Mouse (Mus musculus) inflammation-experienced regulatory T-cells, adult 6 months (primary cell): ENCODE results near the gene Btc. TPM values are rescaled to one million over a fixed set of nuclear protein-coding genes. Genes with fewer than 3 reads are reported as not detected.

ENCODE experiments used
- ATAC-seq: one replicate; pipeline ENCODE4 v1.8.0; 2017
- polyA plus RNA-seq, 3 experiments: library from polyadenylated mRNA; unstranded; fragments of 100-300 nt; shearing (Covaris generic); gene quantifications; one replicate each; pipeline ENCODE4 v1.2.1; 2017

Gene Btc
- polyA plus RNA-seq, result under 1 TPM; 0.16 to 0.36 (median 0.20) TPM

DNA sequence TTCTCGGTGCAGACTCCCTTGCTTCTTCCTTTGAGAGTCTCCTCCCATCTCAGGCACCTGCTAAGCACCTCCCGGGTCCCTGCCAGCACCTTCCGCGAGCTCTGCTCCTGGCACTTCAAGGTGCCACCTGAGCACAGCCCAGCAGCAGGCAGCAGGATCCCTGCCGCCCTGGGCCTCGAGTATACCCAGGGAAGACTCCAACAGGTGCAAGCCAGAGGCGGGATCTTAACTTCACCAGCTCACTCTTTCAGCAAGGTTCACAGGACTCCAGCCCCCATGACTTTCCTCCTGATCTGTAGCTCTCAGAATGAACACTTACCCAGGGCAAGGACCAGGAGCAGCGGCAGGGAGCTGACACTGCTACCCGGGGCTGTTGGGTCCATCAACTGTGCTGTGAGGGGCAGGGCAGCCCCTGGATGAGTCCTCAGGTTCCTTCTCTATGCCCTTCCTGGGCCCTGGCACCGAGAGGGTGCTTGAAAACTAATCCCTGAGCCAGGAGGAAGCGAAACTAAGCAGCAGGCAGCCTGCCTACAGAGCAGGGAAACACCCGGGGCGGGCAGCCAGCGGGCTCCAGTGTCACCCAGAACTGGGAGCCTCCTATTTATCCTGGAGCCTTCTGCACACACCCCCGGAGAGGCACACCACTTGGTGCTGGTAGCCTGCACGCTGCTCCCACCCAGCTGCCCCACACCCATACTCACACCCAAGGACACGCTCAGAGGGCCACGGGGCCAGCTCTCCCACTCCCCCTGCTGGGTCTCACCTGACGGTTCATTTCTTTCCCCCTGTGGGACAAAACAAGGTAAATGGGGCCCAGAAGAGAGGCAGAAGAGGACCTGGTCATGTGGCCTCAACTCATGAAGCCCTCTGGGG is at the start of gene Btc:
Gene Btc (minus strand): TSS at position 656 of the 873 bp plus-strand sequence.
- peak; percentile 70 for ATAC-seq

DNA sequence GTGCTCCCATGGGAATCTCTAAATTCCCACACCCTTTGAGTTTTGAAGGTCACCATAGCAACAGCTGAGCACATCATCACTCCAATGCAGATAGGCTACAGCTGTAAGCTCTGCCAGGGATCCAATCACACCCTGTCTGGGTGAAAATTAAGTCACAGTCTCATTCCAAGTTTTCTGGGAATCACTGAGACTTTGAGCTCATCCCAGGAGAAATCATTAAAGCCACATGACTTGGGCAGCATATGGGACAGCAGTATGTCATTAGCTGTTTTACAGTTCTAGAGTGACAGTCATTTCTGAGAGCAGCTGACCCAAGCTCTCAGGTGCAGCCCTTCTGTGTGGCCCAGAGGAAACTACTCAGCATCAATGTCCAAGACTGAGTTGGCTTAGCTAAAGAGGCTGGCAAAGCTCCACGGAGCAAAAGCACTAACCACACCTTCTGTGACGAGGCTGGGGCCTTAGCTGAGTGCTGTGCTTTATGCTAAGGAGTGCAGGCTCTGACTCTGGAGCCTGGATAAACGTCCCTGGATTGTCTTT is 42.3 kb upstream of the Btc start:
- no peak for ATAC-seq

DNA sequence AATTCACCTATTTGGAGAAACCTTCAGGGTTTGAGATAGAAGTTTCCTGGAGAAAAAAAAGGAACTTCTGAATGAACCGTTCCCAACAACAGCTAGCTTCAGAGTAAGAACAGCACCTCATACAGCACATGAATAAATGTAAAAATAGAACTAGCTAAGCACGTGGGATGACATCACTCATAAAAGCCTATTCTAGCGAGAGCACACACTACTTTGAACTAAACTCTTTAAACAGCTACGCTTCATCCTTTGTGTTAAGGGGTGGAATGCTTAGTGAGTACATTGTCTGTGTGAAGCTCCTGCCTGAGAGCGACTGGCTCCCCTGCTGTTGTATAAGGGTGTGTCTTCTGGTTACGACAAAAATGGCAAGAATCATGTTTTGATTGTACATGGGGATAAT is 33.8 kb upstream of the Btc start:
- ATAC-seq, result no peak

DNA sequence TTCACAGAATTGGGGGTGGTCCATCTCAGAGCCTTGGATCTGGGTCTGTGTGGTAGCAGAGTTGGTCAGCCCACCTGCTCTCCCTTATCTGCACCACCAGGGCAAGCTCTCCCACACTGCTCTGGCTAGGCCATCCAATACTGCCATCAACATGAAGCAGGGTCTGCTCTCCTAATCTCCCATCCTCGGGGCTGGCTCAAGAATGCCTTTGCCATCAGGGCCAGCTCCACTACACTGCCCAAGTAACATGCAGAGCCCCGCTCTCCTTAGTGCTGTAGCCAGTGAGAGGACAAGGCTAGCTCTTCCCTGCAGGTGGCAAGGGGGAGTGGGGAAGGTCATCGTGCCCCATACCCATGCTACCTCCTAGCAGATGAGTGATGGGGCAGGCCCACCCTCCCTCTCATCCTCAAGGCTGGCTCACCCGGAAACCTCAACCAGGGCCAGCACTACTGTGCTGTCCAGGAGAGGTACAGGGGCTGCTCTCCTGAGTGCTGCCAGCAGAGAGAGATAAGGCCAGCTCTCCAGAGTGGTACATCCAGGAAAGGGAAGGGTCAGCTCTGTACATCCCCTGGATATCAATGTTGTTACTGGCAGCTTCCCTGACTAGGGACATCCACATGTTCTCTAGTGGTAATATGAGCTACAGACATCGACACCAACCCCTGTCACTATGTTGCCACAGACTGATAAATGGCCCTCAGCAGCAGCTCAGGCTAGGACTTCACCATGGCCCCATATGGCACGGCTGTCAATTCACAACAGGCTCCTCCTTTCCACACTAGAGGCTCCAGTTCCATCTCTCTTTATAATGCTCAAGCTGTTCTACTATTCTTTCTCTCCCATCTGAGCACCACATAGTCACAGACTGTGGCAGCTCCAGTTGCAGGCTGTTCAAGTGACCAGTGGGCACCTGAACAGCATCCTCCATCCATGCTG is 32.2 kb upstream of the Btc start:
- no peak for ATAC-seq

DNA sequence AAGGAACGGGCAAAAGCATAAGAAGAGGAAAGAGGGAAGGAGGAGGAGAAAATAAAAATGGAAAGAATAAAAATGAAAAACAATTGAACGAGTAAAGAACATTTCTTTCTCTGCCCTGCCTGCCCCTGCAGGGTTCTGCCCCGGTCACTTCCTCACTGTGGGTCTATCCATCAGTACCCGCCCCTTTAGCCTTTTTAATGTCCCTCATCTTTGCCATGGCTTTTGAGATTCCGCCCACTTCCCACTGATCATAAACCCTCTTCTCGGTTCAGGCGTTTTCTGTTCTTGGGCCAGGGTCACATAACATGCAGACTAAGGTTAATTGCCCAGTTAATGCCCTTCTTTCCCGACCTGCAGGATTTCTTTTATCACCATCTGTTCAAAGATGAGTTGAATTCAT is 25.8 kb upstream of the Btc start:
- no peak for ATAC-seq

DNA sequence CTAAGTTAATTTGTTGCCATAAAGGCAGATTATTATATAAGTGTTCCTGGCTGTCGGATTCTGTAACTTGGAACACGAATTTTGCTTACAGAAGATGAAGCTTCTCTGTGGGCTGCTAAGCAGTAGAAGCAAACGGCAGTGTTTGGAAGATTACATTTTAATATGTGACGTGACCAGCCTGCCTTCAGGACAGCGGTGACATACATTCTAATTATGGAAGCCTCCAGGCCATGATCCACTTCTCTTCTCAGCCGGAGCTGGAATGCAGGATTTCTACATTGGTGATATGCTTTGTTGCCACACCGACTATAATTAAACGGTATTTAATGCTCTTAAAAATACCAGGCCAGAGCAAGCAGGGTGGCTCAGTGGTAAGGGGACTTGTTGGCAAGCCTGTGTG is 11.0 kb upstream of the Btc start:
- ATAC-seq, result no peak

DNA sequence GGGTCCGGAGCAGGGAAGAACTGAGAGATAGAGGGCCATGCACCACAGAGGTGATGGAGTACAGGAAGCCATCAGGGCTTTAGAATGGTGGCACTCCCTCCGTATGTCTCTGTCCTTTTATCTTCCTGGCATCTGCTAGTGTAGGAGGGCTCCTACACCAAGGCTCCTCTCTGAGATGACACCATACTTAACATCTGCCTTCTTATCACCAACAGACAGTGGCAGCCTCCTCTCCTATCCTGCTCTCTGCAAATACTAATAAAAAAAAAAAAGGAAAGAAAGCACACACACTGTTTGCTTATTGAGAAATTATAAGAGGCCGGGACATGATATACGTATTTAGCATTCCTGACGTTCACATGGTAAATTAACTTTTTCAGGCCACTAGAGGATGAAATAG is 1.5 kb upstream of the Btc start:
- ATAC-seq, result no peak

DNA sequence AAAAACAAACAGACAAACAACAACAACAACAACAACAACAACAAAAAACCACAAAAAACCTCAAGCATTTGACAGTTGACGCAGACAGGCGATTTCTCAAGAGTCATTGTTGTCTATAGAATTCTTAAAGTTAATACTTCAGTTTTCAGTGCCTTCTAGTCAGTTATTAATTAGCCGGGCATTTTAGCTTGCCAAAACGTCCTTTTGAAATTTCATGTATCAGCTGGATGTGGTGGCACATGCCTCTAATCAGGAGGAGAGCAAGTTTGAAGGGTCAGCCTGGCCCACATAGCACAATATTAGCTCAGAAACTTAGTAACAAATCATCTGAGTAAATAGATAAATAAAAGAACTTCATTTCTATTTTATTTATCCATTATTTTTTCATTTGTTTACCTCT is 487 bp upstream of the Btc start:
- ATAC-seq, result no peak

DNA sequence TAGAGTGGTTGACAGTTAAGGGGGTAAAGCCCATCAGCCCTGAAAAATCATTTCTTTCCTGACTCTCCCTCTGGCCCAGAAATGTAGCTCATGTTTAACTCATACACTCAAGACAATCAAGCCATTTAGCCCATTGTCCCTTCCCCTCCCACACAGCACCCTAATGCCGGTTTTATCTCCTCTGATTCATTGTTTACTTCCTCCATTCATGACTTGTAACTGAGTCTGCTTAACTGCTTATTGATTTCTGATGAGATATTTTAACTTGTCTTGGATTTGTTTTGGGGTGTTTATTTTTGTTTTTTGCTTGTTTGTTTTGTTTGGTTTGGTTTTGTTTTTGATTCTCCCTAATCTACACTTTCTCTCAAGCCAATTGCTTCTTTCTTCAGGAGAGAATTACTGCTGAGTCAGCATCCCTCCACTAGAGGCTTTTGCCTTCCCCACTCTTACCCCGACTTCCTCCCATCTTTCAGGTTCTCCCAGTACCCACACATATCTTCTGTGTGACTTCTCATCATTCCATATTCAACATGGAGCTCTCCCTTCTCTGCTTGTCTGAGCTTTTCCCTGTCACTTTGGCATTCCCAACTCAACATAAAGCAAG is 2.2 kb downstream of the Btc start:
- ATAC-seq, result no peak

DNA sequence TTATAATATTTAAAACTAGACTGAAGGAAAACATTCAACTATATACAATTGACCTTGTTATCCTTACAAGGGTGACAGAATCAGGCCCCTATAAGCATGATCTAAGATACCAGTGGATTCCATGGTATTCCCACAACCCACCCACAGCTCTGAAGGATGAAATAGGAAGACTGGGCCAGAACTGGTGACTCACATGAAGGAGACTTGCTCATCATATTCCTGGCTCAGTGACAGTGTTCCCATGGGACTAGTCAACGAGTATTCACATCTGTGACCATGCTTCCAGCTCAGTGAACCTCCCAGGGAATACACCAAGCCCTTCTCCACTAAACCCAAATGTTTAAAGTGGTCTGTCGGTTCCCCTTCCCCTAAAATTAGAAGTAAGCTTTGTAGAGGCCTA is 27.3 kb downstream of the Btc start:
- no peak for ATAC-seq

DNA sequence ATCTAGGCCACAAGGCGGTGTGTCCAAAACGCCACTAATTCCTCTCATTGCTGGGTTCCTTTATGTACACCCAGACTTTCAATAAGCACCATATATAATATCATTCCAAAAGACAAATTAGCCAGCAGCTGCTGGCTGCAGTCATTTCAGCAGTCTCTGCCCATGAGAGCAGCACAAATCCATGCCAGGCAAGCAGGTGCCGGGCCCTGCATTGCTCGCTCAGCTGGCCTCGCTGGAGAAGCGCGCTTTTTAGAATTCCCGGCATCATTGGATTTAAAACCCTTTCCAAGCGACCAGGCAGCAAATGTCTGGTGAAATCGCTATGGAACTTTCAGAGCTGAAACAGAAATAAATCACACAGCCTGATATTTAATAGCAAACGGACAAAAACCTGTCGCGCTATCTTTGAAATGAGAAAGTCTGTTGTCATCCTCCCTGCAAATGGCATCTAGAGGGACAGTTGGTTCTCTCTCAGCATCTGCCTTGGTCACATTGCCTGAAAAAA is 34.7 kb downstream of the Btc start:
- no peak for ATAC-seq

DNA sequence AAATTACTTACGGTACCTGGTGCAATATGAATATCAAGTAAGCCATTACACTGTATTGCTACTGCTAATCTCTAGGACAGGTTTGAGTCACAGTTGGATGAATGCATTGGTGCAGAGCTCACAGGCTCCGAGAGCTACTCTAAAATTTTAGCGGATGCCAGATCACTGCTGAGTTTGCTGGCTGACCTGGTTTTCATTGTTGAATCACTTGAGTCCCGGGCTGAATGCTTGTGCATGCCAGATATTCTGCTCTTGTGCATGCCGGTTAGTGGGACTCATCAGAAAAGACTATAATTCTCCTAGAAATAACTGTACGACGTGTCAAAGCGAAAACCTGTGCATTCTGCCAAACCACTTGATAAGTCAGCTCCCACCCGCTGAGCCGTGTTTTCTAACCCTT is 35.9 kb downstream of the Btc start:
- no peak for ATAC-seq

DNA sequence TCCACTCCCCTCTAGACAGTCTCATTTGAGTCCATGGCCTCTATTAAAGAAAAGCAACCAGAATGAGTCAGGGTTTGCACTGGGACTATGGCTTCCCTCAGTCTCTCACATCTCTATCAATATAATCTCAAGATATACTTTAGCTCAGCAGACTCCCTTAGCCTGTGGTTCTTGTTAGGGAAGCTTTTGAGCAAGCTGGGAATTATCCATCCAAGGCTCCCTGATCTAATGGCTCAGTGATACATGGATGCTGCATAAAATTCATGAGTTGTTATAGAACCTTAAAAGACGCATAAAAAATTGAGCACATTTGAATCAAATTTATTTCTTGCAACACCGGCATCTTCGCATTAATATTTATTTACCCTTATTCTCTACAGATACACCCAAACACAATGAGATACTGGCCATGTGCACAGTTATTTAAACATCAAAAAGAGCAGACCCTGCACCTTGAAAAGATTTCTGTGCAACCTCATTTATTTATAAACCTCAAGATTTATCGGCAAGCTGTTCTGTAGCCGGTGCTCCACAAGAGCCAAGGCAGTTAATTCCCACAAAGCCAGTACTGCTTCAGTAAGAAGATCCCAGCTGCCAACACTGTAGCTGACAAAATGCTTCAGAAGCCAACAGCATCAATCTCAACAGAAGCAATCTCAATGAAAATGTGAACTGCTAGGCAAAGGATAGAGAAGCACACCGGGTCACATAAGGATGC is 39.4 kb downstream of the Btc start:
- no peak for ATAC-seq

DNA sequence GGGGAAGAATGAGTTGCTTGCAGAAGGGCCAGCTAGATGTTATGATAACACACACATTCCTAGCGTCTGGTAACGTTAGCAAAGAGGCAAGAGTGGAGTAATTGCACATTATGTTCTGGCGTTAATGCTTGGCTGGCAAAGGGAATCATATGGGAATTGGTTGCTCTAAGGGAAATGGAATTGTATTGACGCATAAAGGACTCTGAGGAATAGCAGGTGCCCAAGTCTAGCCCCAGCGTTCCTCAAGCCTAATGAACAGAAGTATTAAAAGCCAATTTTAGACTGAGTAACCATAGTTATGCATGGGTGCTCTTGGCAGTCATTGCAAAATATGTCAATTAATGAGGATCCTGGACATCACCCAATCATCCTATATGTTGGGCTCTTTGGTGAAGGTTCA is 50.1 kb downstream of the Btc start:
- no peak for ATAC-seq

DNA sequence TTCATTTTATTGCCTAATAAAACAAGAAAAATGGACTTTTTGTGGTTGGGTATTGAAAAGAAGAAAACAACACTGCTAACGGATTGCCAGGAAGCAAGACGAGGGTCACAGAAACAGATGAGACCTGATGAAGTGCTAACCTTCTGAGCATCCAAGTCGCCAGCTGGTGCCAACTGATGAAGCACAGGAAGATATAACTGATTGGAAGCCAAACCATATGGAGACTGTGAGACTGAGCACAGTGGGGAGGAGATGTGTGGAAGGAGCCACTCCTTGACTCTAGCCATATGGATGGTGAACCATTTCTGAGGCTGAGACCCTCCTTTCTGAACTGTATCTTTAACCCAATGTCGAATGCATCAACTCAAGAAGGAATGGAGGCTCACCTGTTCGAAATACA is 57.1 kb downstream of the Btc start:
- ATAC-seq, result no peak

DNA sequence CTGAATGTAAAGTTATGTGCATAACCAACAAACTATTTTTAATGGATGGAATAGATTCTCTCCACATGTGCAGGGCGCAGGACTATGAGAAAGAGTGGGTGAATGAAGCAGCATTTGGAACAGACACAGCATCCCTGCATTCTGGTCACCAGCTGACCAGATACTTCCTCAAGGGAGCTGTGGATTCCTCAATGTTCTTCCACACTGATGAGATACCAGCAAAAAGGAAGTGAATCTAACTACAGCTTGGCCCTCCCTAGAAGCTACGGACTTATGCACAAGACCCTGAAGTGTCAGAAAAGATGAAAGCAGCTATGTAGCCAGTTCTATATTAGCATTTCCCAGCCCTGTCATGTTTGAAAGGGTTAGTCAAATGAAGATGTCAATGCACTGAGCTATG is 57.7 kb downstream of the Btc start:
- ATAC-seq, result no peak

DNA sequence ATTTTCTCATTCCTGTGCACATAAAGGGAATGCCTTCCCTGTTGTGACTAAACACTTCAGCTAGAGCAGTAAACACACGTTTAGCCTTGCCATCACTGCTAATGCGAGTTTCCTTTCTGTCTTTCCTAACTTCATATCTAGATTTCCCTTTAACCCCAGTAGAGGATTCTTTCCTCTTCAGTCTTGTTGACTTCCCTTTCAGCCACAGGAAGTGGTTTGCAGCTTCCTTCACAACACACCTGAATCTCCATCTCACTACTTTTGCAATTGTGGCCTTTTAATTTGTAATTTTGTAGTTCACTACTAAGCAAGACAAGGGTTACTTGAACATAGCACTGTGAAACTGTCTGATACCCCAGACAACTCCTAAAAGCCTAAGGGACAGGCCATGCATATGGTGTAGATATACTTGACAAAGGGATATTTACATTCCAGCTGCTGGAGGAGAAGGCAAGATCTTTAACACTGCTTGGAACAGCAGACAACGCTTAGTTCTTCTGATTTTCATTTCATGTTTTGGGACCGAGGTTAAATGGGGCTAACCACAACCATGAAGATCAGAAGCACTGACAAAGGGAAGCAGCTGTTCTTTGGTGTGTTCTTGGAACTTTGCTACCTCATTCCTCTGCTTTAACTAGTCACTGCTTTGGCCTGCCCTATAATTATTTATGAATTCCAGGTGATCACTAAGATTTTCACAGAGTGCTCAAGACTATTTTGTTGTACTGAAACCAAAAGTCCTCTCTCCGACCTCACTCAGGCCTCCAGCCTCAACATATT is 60.6 kb downstream of the Btc start:
- peak; percentile 58 for ATAC-seq

DNA sequence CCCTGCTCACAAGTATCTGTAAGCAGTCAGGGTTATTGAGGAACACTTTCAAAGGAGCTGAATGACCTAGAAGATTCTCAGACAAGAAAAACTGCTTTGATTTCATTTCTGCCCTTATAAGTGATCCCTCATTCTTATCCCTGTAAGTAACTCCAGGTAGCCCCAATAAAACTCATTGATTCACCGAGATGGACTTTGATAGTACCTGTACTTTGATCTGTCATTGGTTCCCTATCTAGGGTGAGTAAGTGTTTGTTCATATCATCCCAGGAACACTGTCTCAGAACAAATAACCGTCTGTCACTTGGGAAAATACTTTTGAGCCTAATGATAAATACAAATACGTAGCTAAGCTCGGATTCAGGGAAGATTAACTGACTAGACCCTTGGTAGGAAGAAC is 68.6 kb downstream of the Btc start:
- ATAC-seq, result no peak

DNA sequence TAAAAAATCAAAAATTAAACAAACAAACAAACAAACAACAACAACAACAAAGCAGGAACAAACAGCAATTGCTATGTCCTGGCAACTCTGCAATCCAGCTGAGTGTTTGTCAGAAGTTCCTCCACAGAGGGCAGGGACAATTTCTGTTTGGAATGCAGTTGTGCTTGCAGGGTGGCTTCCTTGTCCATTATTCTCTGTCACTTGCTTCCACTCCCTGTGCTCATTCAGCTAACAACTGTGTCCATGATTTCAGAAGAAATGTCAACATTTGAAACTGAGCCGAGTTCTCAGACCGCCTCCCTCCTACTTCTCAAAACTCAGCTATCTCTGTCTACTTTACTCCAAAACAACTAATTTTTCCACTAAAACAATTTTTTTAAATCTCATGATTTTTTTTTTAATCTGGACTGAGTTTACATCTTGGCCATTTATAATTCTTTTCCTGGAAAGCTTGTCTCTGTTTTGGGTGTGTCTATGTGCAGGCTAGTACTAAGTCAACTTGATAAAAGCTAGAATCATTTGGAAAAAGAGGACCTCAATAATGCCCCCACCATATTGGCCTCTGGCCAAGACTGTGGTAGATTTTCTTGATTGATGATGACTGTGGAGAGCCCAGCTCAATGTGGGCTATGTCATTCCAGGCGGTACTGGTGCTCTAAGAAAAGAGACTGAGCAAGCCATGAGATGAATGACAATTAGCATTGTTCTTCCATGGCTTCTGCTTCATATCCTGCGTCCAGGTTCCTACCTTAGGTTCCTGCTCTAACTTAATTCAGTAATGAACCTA is 70.5 kb downstream of the Btc start:
- ATAC-seq, result no peak

DNA sequence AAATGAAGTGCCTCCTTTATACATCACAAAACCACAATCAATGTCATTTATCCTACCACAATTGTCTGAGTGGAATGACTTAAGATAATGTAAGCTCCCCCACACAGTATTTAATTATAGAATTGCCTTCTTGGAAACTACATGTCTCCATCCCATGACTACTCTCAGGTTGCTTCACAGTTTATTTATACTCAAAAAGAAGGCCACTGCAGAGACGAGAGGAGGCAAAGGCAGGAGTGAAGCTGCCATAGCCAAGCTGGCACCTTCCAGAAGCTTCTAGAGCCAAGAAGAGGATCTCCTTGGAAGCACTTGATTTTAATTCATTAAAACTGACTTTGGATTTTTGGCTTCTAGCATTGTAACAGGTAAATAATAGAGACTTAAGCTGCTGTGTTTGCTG is 81.0 kb downstream of the Btc start:
- ATAC-seq, result no peak
